ENCODE assay signal across 27 mouse cellular contexts in genomic region chr13:94169325-94169916, GRCm38 (mm10).
DNase-seq lines count a peak whose midpoint lies in the region; ATAC-seq lines count a peak whose summit lies in the region.
"Had no signal": no experiment of that assay in that cellular context is flagged by ENCODE, and none has a peak within 500 bp of the region (broad histone marks: within the 10 kb centered on the region; RNA-seq: fewer than 3 reads in every experiment).

No protein-coding gene starts in this region.

- WGBS in heart, embryonic 11.5 days (ENCODE audit: insufficient replicate concordance), result 54% methylated on average over 6 of the region's 6 CpGs

- DNase-seq in heart, adult 11 months, result peak; percentile 89
- DNase-seq in 3134 (ENCODE audit: extremely low read depth, insufficient read length, low spot score), result peak; percentile 31
- peak; percentile 52 for DNase-seq in MN1 (ENCODE audit: low spot score)
- DNase-seq in kidney, adult 9 months, result no peak
- DNase-seq in urinary bladder, postnatal 25 days (ENCODE audit: low spot score), result no peak
- DNase-seq: adrenal gland, adult 8-10 months; cerebellum, adult 2 months; cerebellum, postnatal 36 days; gastrocnemius, postnatal 14 days; heart, adult 2 months; heart, postnatal 4 days; kidney, adult 2 months; kidney, postnatal 10 days; lung, adult 18-20 months; lung, postnatal 10 days; midbrain, embryonic 14.5 days; retina, postnatal 1 day; thymus, postnatal 4 days had no signal

- peaks cover 28% of the 10 kb centered on the region for H3K4me1 ChIP-seq in heart, embryonic 11.5 days (ENCODE audit: control insufficient read depth, insufficient read depth, low read length)

- no peaks in the 10 kb centered on the region for H3K36me3 ChIP-seq in heart, embryonic 11.5 days (ENCODE audit: control insufficient read depth, insufficient read depth, low read length)
- H3K36me3 ChIP-seq: forebrain, embryonic 15.5 days; heart, embryonic 15.5 days; hindbrain, embryonic 15.5 days; limb, embryonic 13.5 days; liver, embryonic 12.5 days; neural tube, embryonic 13.5 days had no signal

- ATAC-seq in heart, embryonic 11.5 days (replicated peaks; ENCODE audit: insufficient number of reproducible peaks, low FRiP score, low TSS enrichment), result no peak
- peak; percentile 36 for ATAC-seq in common myeloid progenitor, adult 5-6 weeks (replicated peaks; ENCODE audit: low read depth, poor library complexity, severe bottlenecking)
- ATAC-seq: forebrain, embryonic 15.5 days; liver, embryonic 12.5 days had no signal

- no peak overlapping the region for H3K9ac ChIP-seq in heart, embryonic 11.5 days (ENCODE audit: low read depth, low read length)
- H3K9ac ChIP-seq: forebrain, embryonic 15.5 days; heart, embryonic 15.5 days; hindbrain, embryonic 15.5 days; limb, embryonic 13.5 days; liver, embryonic 12.5 days; neural tube, embryonic 13.5 days had no signal

- no peak overlapping the region for H3K4me3 ChIP-seq in heart, embryonic 11.5 days (ENCODE audit: low read depth, low read length)
- H3K4me3 ChIP-seq: forebrain, embryonic 15.5 days; heart, adult 2 months; heart, embryonic 15.5 days; hindbrain, embryonic 15.5 days; layer of hippocampus, adult 2 months; limb, embryonic 13.5 days; liver, embryonic 12.5 days; neural tube, embryonic 13.5 days had no signal

- H3K27me3 ChIP-seq in heart, embryonic 11.5 days (ENCODE audit: control insufficient read depth, insufficient read depth, low read length), result no peaks in the 10 kb centered on the region
- H3K27me3 ChIP-seq: forebrain, embryonic 15.5 days; heart, embryonic 15.5 days had no signal

- no peaks in the 10 kb centered on the region for H3K9me3 ChIP-seq in heart, embryonic 11.5 days (replicated peaks; ENCODE audit: control insufficient read depth, low read length)
- H3K9me3 ChIP-seq: forebrain, embryonic 15.5 days; heart, embryonic 15.5 days; hindbrain, embryonic 15.5 days; limb, embryonic 13.5 days; liver, embryonic 12.5 days; neural tube, embryonic 13.5 days had no signal

- H3K27ac ChIP-seq in heart, embryonic 11.5 days (ENCODE audit: low read depth, low read length), result no peak overlapping the region
- H3K27ac ChIP-seq: forebrain, embryonic 15.5 days; heart, adult 2 months; heart, embryonic 15.5 days; hindbrain, embryonic 15.5 days; layer of hippocampus, adult 2 months; limb, embryonic 13.5 days; liver, embryonic 12.5 days; neural tube, embryonic 13.5 days had no signal

- no peak overlapping the region for H3K4me2 ChIP-seq in heart, embryonic 11.5 days
- H3K4me2 ChIP-seq: forebrain, embryonic 15.5 days; heart, embryonic 15.5 days; hindbrain, embryonic 15.5 days; limb, embryonic 13.5 days; liver, embryonic 12.5 days; neural tube, embryonic 13.5 days had no signal

Comparison
In these comparisons a context has a peak if more than half of its experiments do, and no peak if none do; other contexts are left out.
1. DNase-seq: peak in heart, adult 11 months (single experiment), 3134 (single experiment) and MN1 (single experiment); none in kidney, adult 9 months (single experiment) and urinary bladder, postnatal 25 days (single experiment).